Mouse (Mus musculus): ENCODE measurements at regions not wholly inside any gene's neighbourhood (a gene's known extent, or its start where the extent isn't known, plus 50 kb on each side); places are given as distances from the start of the nearest gene placed in this dataset.

- no peak for TF ChIP-seq NANOG (IDR thresholded peaks at IDR 0.05; ENCODE audit: borderline replicate concordance, low read length)
- no peak for TF ChIP-seq POU5F1 (IDR thresholded peaks at IDR 0.05; ENCODE audit: borderline replicate concordance, low read length)
- no peak for TF ChIP-seq CTCF (conservative IDR thresholded peaks at IDR 0.05; ENCODE audit: low read length)
- Histone ChIP-seq H3K36me3 (ENCODE audit: insufficient read depth, low read length) (no peaks in the 10 kb centered on the region), H3K4me1 (replicated peaks; ENCODE audit: low read depth, low read length) (no peaks in the 10 kb centered on the region), H3K4me3 (replicated peaks; ENCODE audit: low read length) (no peak overlapping the region), H3K27me3 (ENCODE audit: insufficient read depth, low read length) (no peaks in the 10 kb centered on the region), H3K9me3 (ENCODE audit: low read length) (no peaks in the 10 kb centered on the region)
Measured at GRCm38 (mm10) chr1:185629976-185630375, 175.3 kb downstream of the Slc30a10 start.

GRCm38 (mm10) chr1:185638631-185639030 is 184.0 kb downstream of the Slc30a10 start:
- H3K36me3 ChIP-seq (ENCODE audit: insufficient read depth, low read length): no peaks in the 10 kb centered on the region
- H3K27me3 ChIP-seq (ENCODE audit: insufficient read depth, low read length): no peaks in the 10 kb centered on the region
- no peak for TF ChIP-seq NANOG (IDR thresholded peaks at IDR 0.05; ENCODE audit: borderline replicate concordance, low read length)
- no peak overlapping the region for H3K4me3 ChIP-seq (replicated peaks; ENCODE audit: low read length)
- no peaks in the 10 kb centered on the region for H3K9me3 ChIP-seq (ENCODE audit: low read length)
- peaks cover 3% of the 10 kb centered on the region for H3K4me1 ChIP-seq (replicated peaks; ENCODE audit: low read depth, low read length)

- no peak overlapping the region for H3K4me3 ChIP-seq (replicated peaks; ENCODE audit: low read length)
- H3K9me3 ChIP-seq (ENCODE audit: low read length): no peaks in the 10 kb centered on the region
- TF ChIP-seq POU5F1 (IDR thresholded peaks at IDR 0.05; ENCODE audit: borderline replicate concordance, low read length) (no peak), NANOG (IDR thresholded peaks at IDR 0.05; ENCODE audit: borderline replicate concordance, low read length) (no peak), CTCF (conservative IDR thresholded peaks at IDR 0.05; ENCODE audit: low read length) (no peak)
- peaks cover 3% of the 10 kb centered on the region for H3K4me1 ChIP-seq (replicated peaks; ENCODE audit: low read depth, low read length)
- no peaks in the 10 kb centered on the region for H3K27me3 ChIP-seq (ENCODE audit: insufficient read depth, low read length)
- no peaks in the 10 kb centered on the region for H3K36me3 ChIP-seq (ENCODE audit: insufficient read depth, low read length)
Measured at GRCm38 (mm10) chr1:185639486-185639885, 184.8 kb downstream of the Slc30a10 start.

DNA sequence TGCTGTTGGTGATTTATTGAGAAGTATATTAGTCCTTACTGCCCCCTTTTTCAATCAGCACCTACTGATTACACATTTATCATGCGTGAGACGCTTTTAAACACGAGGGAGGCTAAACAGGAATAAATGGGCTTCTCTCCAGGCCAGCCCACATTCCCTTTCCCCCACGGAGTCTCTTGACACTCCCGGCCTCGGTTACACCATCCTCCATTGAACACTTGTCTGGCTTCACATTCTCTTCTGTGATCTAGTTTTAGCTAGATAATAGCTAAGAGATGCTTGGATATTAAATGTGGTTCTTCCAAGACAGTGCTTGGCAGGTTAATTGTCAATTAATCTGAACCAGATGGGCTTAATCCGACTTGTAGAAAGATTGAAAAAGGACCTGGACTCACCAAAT is 189.4 kb downstream of the Slc30a10 start:
- TF ChIP-seq POU5F1 (IDR thresholded peaks at IDR 0.05; ENCODE audit: borderline replicate concordance, low read length) (no peak), NANOG (IDR thresholded peaks at IDR 0.05; ENCODE audit: borderline replicate concordance, low read length) (no peak), CTCF (conservative IDR thresholded peaks at IDR 0.05; ENCODE audit: low read length) (no peak)
- Histone ChIP-seq H3K4me3 (replicated peaks; ENCODE audit: low read length) (no peak overlapping the region), H3K9me3 (ENCODE audit: low read length) (no peaks in the 10 kb centered on the region)

GRCm38 (mm10) chr1:185648128-185648527 is 193.5 kb downstream of the Slc30a10 start:
- Histone ChIP-seq H3K27me3 (ENCODE audit: insufficient read depth, low read length) (no peaks in the 10 kb centered on the region), H3K4me3 (replicated peaks; ENCODE audit: low read length) (no peak overlapping the region), H3K9me3 (ENCODE audit: low read length) (no peaks in the 10 kb centered on the region), H3K4me1 (replicated peaks; ENCODE audit: low read depth, low read length) (no peaks in the 10 kb centered on the region), H3K36me3 (ENCODE audit: insufficient read depth, low read length) (no peaks in the 10 kb centered on the region)
- TF ChIP-seq CTCF (conservative IDR thresholded peaks at IDR 0.05; ENCODE audit: low read length): no peak
- TF ChIP-seq NANOG (IDR thresholded peaks at IDR 0.05; ENCODE audit: borderline replicate concordance, low read length): no peak
- no peak for TF ChIP-seq POU5F1 (IDR thresholded peaks at IDR 0.05; ENCODE audit: borderline replicate concordance, low read length)

More for the DNA sequence above, 189.4 kb downstream of the Slc30a10 start:
- Histone ChIP-seq H3K36me3 (ENCODE audit: insufficient read depth, low read length) (no peaks in the 10 kb centered on the region), H3K27me3 (ENCODE audit: insufficient read depth, low read length) (no peaks in the 10 kb centered on the region), H3K4me1 (replicated peaks; ENCODE audit: low read depth, low read length) (peaks cover 3% of the 10 kb centered on the region)

DNA sequence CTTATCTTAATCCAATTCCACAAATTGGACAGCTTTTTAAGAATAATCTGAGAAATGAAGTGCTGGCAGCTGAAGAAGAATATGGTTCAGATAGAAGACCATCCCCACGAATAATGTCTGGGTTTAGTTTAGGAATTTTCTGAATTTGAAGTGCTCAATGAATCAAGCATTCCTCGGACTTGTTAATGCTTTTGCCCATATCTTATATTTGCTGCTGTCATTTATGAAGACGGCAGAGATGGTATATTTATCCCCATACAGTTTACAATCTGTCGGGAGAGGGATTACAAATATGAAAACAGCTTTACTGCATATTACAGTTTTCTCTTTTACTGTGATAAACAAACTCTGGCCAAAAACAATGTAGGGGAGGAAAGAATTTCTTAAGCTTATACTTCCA is 194.3 kb downstream of the Slc30a10 start:
- Histone ChIP-seq H3K4me1 (replicated peaks; ENCODE audit: low read depth, low read length) (no peaks in the 10 kb centered on the region), H3K9me3 (ENCODE audit: low read length) (no peaks in the 10 kb centered on the region), H3K4me3 (replicated peaks; ENCODE audit: low read length) (no peak overlapping the region), H3K27me3 (ENCODE audit: insufficient read depth, low read length) (no peaks in the 10 kb centered on the region), H3K36me3 (ENCODE audit: insufficient read depth, low read length) (no peaks in the 10 kb centered on the region)
- TF ChIP-seq CTCF (conservative IDR thresholded peaks at IDR 0.05; ENCODE audit: low read length) (no peak), POU5F1 (IDR thresholded peaks at IDR 0.05; ENCODE audit: borderline replicate concordance, low read length) (no peak), NANOG (IDR thresholded peaks at IDR 0.05; ENCODE audit: borderline replicate concordance, low read length) (no peak)

- Histone ChIP-seq H3K36me3 (ENCODE audit: insufficient read depth, low read length) (no peaks in the 10 kb centered on the region), H3K4me3 (replicated peaks; ENCODE audit: low read length) (no peak overlapping the region), H3K9me3 (ENCODE audit: low read length) (no peaks in the 10 kb centered on the region), H3K4me1 (replicated peaks; ENCODE audit: low read depth, low read length) (no peaks in the 10 kb centered on the region), H3K27me3 (ENCODE audit: insufficient read depth, low read length) (no peaks in the 10 kb centered on the region)
- no peak for TF ChIP-seq NANOG (IDR thresholded peaks at IDR 0.05; ENCODE audit: borderline replicate concordance, low read length)
Measured at GRCm38 (mm10) chr1:185650926-185651325, 196.3 kb downstream of the Slc30a10 start.

GRCm38 (mm10) chr1:185655021-185655420 is 200.4 kb downstream of the Slc30a10 start:
- no peak overlapping the region for H3K4me3 ChIP-seq (replicated peaks; ENCODE audit: low read length)
- no peaks in the 10 kb centered on the region for H3K27me3 ChIP-seq (ENCODE audit: insufficient read depth, low read length)
- no peaks in the 10 kb centered on the region for H3K4me1 ChIP-seq (replicated peaks; ENCODE audit: low read depth, low read length)
- TF ChIP-seq POU5F1 (IDR thresholded peaks at IDR 0.05; ENCODE audit: borderline replicate concordance, low read length) (no peak), NANOG (IDR thresholded peaks at IDR 0.05; ENCODE audit: borderline replicate concordance, low read length) (no peak), CTCF (conservative IDR thresholded peaks at IDR 0.05; ENCODE audit: low read length) (no peak)
- H3K9me3 ChIP-seq (ENCODE audit: low read length): no peaks in the 10 kb centered on the region
- H3K36me3 ChIP-seq (ENCODE audit: insufficient read depth, low read length): no peaks in the 10 kb centered on the region

DNA sequence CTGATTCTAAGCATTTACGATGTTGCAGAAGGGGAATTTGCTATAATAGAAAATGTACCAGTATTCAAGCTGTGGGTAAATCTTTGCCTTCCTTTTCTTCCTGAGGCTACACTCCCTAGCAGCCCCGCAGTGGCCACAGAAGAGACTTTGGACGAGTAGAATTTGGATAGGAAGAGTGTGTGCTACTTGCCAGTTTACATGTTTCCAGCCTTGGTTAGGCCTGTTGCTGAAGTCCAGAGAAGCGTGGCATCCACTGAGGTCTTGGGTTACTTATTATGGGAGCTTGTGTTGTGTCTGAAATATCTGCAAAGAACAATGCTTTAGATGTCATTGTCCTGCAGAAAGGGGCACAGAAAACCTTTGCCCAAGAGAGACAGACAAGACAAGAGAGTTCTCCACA is 200.8 kb downstream of the Slc30a10 start:
- Histone ChIP-seq H3K4me1 (replicated peaks; ENCODE audit: low read depth, low read length) (no peaks in the 10 kb centered on the region), H3K4me3 (replicated peaks; ENCODE audit: low read length) (no peak overlapping the region), H3K9me3 (ENCODE audit: low read length) (no peaks in the 10 kb centered on the region), H3K36me3 (ENCODE audit: insufficient read depth, low read length) (no peaks in the 10 kb centered on the region), H3K27me3 (ENCODE audit: insufficient read depth, low read length) (no peaks in the 10 kb centered on the region)
- no peak for TF ChIP-seq CTCF (conservative IDR thresholded peaks at IDR 0.05; ENCODE audit: low read length)
- TF ChIP-seq POU5F1 (IDR thresholded peaks at IDR 0.05; ENCODE audit: borderline replicate concordance, low read length): no peak
- no peak for TF ChIP-seq NANOG (IDR thresholded peaks at IDR 0.05; ENCODE audit: borderline replicate concordance, low read length)
